Mouse (Mus musculus): ENCODE measurements at regions not wholly inside any gene's neighbourhood (a gene's known extent, or its start where the extent isn't known, plus 50 kb on each side); places are given as distances from the start of the nearest gene placed in this dataset.
"Not testable (repeated sequence)": the region's sequence is repeated elsewhere in the genome, so short reads cannot be mapped to it uniquely, and the experiment has no call there.

DNA sequence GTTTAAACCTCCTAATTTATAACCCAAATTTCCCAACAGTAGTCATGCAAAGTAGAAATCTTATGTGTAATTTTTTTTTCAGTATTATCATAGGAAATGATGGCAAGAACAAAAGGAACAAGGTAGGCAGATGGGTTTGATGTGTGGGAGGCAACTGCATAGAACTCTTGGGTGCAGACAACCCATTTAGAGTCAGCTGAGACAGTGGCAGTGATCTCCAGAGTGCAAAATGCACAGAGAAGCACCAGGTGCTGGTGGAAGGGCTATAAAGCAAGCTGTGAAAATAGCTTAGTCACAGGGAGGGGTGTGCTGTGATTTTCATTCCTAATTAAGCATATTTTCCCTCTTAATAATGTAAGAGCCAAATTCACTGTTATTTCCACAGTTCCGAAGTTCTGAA lies 130.5 kb downstream of the Car2 start:
- DNase-seq (ENCODE audit: low read depth, low spot score): no peak

DNA sequence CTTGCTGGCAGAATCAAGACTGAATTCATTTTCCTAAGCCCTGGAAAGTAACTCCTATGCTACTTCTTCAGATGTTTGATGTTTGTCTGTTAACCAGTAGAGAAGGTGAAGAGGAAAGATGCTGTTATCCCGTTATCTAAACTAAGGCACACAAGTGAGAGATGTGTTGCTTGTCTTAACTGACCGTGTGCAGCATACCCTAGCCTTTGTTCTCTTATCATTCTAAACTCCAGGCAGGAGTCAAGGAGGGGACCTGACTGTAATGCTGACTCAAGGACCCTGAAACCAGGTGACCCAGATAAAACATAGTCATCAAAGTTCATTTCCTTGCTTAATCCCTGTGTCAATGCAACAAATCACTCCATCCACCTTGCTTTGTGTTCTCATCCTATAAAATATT lies 136.7 kb downstream of the Car2 start:
- DNase-seq (ENCODE audit: low read depth, low spot score): no peak

GRCm38 (mm10) chr3:15040866-15041528 lies 154.9 kb downstream of the Car2 start:
- no peak for DNase-seq (ENCODE audit: low read depth, low spot score)

- peak; percentile 17 for DNase-seq (ENCODE audit: low read depth, low spot score)
Measured at GRCm38 (mm10) chr3:15053968-15054367, 167.9 kb downstream of the Car2 start.

DNA sequence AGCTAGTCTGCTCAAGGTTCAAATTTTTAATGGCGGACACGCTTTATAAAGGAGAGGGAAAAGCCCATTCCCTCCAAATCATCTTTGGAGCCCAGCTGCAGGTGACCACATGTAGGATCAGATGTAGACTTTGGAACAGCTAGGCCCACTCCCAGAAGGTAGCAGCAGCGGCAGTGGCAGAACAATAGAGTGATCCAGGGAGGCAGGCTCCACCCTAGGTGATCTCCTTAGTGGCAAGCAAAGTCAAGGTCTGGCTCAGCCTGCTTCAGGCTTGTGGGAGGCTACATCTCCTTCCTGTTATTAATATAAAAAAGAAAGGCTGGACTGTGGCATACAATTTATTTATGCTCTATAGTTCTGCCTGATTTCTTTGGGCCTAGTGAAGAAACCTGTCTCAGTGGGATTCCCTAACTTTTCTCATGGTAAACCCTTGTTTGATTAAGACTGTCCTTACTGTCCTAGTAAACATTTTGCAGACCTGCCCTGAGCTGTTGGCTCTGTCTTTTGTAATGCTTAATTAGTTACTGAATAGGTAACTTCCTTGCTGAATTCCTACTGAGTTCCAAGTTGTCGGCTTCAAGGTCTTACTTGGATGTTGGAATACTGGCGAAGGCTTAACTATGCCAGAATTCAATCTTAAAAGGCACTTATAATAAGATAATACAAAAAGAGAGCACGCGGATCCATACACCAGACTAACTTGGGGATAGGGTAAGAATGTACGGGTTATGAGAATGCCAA lies 169.6 kb downstream of the Car2 start:
- DNase-seq (ENCODE audit: low read depth, low spot score): not testable (repeated sequence)

- DNase-seq (ENCODE audit: low read depth, low spot score): not testable (repeated sequence)
Measured at GRCm38 (mm10) chr3:15056788-15057585, 170.9 kb downstream of the Car2 start.

GRCm38 (mm10) chr3:15065681-15066080 lies 179.6 kb downstream of the Car2 start:
- DNase-seq (ENCODE audit: low read depth, low spot score): no peak

DNA sequence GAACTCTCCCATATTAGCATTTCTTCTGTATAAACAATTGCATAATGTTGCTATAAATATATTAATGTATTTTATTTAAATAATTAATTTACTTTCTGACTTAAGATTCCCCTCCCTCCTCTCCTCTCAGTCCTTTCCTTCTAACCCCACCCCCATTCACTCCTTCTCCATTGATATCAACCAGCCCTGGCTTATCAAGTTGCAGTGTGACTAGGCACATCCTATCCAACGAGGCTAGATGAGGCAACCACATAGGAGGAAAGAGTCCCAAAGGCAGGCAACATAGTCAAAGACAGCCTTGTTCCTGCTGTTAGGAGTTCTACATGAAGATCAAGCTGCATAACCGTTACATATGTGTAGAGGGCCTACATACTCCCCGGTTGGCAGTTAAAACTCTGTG lies 182.2 kb downstream of the Car2 start:
- DNase-seq (ENCODE audit: low read depth, low spot score): no peak

- no peak for DNase-seq (ENCODE audit: low read depth, low spot score)
Measured at GRCm38 (mm10) chr3:15071030-15071883, 185.2 kb downstream of the Car2 start.

DNA sequence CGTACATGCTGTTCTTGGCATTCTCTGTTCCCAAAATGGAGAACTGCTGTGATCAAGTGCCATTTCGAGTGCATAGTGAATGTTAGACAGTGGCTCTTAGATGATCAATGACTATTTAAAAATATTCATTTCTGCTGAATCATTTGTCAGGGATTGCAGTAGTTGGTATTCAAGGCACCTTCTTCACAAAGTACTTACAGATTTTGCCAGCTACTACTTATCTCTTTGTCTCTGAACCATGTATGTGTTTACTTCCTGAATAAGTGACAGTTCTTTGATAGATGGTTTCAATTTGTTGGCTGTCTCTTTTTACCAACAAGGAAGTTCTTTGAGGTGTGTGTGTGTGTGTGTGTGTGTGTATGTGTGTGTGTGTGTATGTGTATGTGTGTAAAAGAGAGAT lies 187.3 kb downstream of the Car2 start:
- DNase-seq (ENCODE audit: low read depth, low spot score): no peak

DNA sequence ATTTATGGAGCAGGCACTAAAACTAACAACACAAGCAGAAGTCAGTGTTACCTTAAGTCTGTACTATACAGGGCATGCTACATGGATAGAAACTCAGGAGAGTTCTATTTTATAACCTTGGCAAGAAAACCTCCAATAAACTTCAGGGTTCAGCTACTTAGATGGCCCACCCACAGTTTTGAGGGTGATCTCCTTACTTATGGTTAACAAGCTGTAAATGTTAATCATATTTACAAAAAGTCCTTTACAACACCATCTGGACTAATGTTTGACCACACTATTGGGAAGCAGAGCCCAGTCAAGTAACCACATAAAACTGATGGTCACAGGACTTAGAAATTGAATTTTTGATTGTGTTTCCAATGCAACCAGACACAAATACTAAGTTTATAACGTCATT lies 187.8 kb downstream of the Car2 start:
- DNase-seq (ENCODE audit: low read depth, low spot score): no peak

DNA sequence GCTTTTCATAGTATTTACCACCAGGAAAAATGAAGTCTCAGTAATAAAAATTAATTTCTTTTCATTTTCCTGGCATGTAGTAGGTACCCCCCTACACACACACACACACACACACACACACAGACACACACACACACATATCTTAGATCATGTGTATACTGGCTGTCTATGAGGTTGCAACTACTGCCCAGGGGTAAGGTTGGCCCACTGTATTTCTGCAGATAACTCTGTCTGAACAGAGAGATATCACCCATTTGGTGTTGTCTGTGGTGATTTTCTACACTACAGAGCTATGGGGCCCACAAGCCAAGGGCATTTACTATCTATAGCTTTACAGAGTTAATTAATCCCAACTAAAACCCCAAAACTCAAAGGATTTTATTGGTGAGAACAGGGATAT lies 188.9 kb downstream of the Car2 start:
- DNase-seq (ENCODE audit: low read depth, low spot score): no peak

DNA sequence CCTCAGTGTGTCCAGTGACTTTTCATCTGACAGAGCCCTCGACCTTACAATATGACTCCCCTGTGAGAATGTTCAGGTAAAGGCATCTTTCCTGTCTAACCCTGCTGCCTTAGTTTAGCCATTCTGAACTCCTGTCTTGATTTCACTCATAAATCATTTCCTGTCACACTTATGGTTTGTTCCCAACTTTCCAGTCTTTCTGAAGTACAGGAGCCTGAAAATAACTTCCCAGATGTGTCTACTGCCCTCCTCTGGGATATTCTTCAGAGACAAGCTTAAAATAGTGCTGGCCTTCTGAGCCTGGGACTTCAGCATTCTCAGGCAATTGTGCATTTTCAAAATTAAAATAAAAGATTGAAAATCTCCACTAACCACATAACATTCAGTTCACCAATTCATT lies 204.1 kb downstream of the Car2 start:
- DNase-seq (ENCODE audit: low read depth, low spot score): no peak

DNA sequence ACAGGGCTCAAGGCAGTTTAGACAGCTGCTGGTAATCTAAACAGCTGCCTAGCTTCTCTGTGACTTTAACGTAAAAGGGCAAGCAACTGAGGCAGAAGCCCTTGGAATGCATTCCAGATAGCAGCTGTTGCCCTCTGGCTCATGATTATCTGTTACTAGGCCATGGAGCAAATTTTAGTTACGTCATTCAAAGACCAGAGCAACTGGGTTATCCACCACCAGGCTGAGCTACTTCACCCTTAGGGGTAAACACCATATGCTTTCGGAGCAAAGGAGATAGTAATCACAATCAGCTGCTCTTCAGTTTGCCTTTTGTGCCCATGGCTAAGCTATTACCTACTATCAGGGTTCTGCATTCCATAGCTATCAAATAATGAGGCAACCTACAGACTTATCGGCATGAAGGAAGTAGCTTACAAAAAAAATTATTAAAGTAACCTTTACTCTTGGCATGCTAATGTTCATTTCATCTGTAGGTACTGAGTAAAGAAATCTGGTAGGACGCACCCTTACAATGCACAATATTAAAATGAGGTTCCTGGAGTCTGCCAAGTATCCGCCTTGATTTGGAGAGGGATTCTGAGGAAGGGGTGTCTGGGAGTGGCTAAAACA lies 212.2 kb downstream of the Car2 start:
- DNase-seq (ENCODE audit: low read depth, low spot score): no peak

- DNase-seq (ENCODE audit: low read depth, low spot score): no peak
Measured at GRCm38 (mm10) chr3:15098981-15099380, 212.9 kb downstream of the Car2 start.

- DNase-seq (ENCODE audit: low read depth, low spot score): peak; percentile 12
Measured at GRCm38 (mm10) chr3:15105627-15106026, 219.6 kb downstream of the Car2 start.

DNA sequence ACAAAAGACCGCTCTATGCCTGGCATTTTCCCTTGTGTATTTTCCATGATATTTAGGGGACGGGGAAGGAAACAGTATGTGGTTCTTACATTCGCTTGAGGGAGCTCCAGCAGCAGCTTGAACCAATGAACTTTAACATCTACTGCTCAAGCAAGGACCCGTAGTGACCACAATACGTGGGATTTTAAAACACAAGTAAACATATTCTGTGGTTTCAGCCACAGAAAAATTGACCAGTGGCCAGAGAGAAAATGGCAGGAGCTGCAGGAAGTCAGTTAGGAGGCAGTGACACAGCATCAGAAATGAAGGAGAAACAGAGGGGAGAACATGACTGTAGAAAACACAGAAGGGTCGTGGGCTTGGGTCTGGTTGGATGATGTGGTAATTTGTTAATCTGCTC lies 220.2 kb downstream of the Car2 start:
- DNase-seq (ENCODE audit: low read depth, low spot score): no peak

- DNase-seq (ENCODE audit: low read depth, low spot score): no peak
Measured at GRCm38 (mm10) chr3:15107301-15107700, 221.2 kb downstream of the Car2 start.

DNA sequence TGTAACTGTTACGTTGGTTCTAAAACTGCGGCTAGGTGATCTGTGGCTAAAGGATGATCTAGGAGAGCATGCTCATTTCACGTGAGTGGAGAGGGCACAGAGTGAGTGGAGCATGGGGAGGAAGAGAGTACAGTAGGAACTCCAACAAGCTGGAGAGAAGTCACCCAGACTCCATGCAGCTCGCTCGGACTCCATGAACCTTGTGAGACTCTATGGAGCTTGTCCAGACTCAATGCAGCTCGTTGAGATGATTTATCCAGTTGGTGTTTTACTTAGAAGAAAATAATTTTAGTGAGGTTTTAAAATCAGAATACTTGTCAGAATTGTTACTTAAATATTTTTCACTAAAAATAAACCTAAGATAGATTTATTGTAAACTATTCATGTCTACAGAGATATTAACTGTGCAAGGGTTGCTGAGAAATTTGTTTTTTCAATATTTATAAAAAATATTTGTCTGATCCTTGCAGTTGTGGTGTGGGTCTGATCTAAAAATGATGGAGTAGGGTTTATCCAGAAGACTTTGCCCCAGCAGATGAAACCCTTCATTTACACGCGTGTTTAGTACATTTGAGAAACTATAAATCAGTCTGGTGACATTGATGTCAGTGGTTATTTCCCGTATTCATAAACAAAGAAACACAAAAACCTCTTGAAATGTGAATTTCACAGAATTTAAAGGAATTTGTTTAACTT lies 222.3 kb downstream of the Car2 start:
- DNase-seq (ENCODE audit: low read depth, low spot score): no peak

GRCm38 (mm10) chr3:15110037-15110748 lies 221.9 kb downstream of the Gm9733 start:
- no peak for DNase-seq (ENCODE audit: low read depth, low spot score)

Measured in mesoderm, embryonic 11.5 days (tissue).